Mouse (Mus musculus) layer of hippocampus, postnatal 14 days (tissue): ENCODE data around the gene Olfr878. TPM values are rescaled to one million over a fixed set of nuclear protein-coding genes. Genes with fewer than 3 reads are reported as not detected.
A peak's percentile ranks its signal among the peaks of the same experiment; 100 is the strongest.

Experiments used
- DNase-seq, 2 experiments: peaks; one replicate each; pipeline ENCODE4 v3.0.0; 2021 to 2022; ENCODE audit warnings: low spot score in 2 of 2, mixed read lengths in 1 of 2
- long read RNA-seq, 2 experiments: library from polyadenylated mRNA; stranded (forward); transcript quantifications; one replicate each; pipeline ENCODE4 v2.0.0; 2021
- total RNA-seq, 2 experiments: library from RNA; stranded (reverse); gene quantifications; 2 replicates each; pipeline ENCODE4 v1.2.3; 2021

The Olfr878 gene
- total RNA-seq, result not detected
- long read RNA-seq, experiment 1, result 0 reads
- long read RNA-seq, experiment 2, result 0 reads

GRCm38 (mm10) chr9:37917540-37917939 is at the start of gene Olfr878:
Gene Olfr878, plus strand, starts transcription at chr9:37917840.
- no peak for DNase-seq

DNA sequence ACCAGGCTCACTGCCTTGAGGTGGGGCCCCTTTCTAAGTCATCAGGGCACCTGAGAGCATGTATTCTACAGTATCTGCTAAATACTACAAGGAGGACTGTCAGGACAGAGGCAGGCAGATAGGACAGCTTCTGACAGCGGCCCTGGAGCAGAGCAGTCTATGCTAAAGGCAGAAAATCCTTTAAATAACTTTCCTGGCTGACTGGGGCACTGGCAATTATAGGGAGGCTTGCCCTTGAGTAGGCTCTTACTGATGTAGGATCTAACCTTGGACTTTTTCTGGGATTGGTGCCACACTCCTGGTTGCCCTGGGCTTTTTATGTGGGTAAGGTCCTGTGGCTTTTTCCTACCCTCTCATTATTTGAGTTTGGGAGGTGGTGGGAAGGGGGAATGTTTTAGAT is 47.4 kb upstream of the Olfr878 start:
- no peak for DNase-seq

- DNase-seq, result no peak
Observed at GRCm38 (mm10) chr9:37871097-37871496, 46.5 kb upstream of the Olfr878 start.

- DNase-seq, result no peak
Observed at GRCm38 (mm10) chr9:37871536-37871935, 46.1 kb upstream of the Olfr878 start.

DNA sequence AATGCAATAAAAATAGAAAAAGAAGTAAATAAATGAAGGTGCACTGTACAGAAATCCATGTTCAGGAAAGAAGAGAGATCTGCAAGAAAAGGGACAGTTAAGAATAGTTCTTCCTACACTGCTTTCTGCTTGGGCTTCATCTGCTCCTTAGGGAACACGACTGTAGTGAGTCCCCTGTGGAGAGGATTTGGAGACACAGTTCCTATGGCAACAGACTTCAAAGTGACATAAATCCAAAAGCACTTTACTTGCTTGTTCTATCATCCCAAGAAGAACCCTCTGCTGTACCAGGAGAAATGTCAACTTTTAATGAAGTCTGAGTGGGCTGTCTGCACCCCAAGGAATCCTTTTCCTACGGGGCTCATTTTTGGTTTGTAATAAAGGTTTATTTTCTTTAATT is 26.7 kb upstream of the Olfr878 start:
- peak in 1 of 2 experiments; percentile 28 for DNase-seq

- no peak for DNase-seq
Observed at GRCm38 (mm10) chr9:37896661-37897060, 21.0 kb upstream of the Olfr878 start, which contains the start of gene Olfr145. Gene Olfr145, plus strand, starts transcription at chr9:37896724.

GRCm38 (mm10) chr9:37905555-37905954 is 12.1 kb upstream of the Olfr878 start:
- no peak for DNase-seq

GRCm38 (mm10) chr9:37918018-37918417 is 378 bp downstream of the Olfr878 start:
- DNase-seq, result no peak

DNA sequence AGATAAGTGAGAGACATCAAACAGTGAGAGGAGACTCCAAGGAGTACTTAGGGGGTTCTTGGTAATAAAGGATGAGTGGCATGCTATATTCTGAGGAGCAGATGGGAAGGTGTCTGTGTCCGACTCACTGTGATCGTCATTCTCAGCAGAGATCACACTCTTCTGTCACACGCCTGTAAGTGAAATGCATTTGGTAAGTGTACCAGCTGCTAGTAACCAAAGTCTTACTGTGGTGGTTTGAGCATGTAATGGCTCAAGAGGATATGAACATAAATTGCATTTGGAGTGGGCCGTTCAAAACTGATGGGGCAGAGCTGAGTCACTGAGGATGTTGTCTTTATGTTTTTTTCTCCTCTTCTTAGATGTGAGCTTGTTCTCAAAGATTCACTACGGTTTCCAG is 6.6 kb downstream of the Olfr878 start:
- no peak for DNase-seq

DNA sequence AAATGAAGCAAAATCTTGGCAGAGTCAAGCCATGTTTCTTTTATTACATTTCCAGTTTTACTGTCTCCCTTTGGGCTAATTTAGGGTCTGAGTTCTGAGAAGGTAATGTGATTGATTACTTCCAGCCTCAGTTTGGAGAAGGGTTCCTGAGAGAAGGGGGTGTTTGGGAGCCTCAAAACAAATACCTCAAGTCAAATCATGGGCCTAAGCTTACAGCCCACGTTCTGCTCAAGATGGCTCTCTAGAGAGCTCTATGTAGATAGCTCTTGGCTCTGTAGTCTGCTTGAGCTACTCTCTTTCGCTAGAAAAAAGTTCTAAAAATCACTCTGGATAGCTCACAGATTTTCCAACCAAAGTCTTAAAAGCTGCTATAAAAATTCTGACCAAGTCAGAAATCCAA is 7.8 kb downstream of the Olfr878 start:
- DNase-seq, result no peak

GRCm38 (mm10) chr9:37926019-37927013 is 8.7 kb downstream of the Olfr878 start:
- DNase-seq, result no peak

DNA sequence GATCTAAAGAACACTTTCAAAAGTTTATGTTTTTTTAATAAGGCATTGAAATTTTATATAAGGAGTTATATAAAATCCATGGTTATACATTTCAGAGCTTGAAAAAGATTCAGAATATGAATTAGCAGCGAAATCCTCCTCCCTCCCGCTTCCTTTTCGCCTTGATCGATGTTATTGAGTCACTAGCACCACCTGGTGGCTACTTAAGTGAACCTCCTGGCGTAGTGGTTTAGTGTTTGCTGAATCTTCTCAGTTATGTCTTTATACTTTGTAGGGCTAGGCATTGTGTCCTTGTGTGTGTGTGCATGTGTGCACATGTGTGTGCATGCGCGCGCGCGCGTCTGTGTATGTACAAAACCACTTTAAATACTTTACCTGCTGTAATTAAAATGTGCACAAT is 14.9 kb downstream of the Olfr878 start:
- DNase-seq, result peak; percentile 62 to 89

DNA sequence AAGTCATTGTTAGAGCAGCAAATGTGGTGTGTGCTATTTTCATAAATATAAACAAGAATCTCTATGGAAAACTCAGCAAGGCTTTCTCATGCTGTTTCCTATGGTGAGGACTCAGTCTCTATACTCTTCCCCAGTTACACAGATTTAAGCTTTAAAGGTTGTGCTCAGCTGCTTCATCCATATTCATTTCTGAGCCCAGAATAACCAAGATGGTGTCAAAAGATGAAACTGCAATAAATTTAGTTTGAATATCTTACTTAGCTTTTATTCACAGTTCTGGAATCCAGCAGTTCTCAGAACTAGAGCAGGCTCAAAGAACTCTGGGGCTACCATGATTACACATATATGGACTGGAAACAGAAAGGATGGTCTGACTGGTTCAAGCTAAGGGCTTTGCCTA is 16.5 kb downstream of the Olfr878 start:
- DNase-seq, result no peak

- no peak for DNase-seq
Observed at GRCm38 (mm10) chr9:37941167-37941566, 23.5 kb downstream of the Olfr878 start.

Other genes with a start within 250 kb of the Olfr878 start
- gene Panx3, start 248.6 kb upstream of the Olfr878 start, total RNA-seq, result not detected
- gene Olfr160, start 201.6 kb upstream of the Olfr878 start, total RNA-seq, result not detected
- gene Olfr874, start 172.7 kb upstream of the Olfr878 start, total RNA-seq, result not detected
- not detected for gene Olfr875, start 146.0 kb upstream of the Olfr878 start, total RNA-seq
- not detected for gene Olfr876, start 114.8 kb upstream of the Olfr878 start, total RNA-seq
- not detected for gene Olfr877, start 63.6 kb upstream of the Olfr878 start, total RNA-seq
- gene Olfr145, start 21.1 kb upstream of the Olfr878 start, total RNA-seq, result not detected
- not detected for gene Olfr881, start 74.0 kb downstream of the Olfr878 start, total RNA-seq
- not detected for gene Olfr883, start 108.0 kb downstream of the Olfr878 start, total RNA-seq
- gene Olfr884, start 128.7 kb downstream of the Olfr878 start, total RNA-seq, result not detected
- gene Olfr885, start 143.5 kb downstream of the Olfr878 start, total RNA-seq, result not detected
- not detected for gene Olfr887, start 166.2 kb downstream of the Olfr878 start, total RNA-seq
- not detected for gene Olfr888, start 190.3 kb downstream of the Olfr878 start, total RNA-seq
- not detected for gene Olfr889, start 197.4 kb downstream of the Olfr878 start, total RNA-seq
- gene Olfr890, start 224.7 kb downstream of the Olfr878 start, total RNA-seq, result not detected